Mouse (Mus musculus) spleen, adult 2 months (tissue): ENCODE measurements at regions not wholly inside any gene's neighbourhood (a gene's known extent, or its start where the extent isn't known, plus 50 kb on each side); places are given as distances from the start of the nearest gene placed in this dataset.

Experiments used
- DNase-seq, 2 experiments: peaks; one replicate each; pipeline versions ENCODE4 v3.0.0 to v3.0.0-alpha.2; 2012 to 2021; ENCODE audit warnings: low spot score in 2 of 2, low read depth in 1 of 2
- H3K27ac ChIP-seq: fragments of 200-500 bp; 2 replicates; pipeline ENCODE4 v1.5.1; 2012; ENCODE audit warnings: low read length, inconsistent platforms; ENCODE audit not compliant: insufficient read depth
- H3K27me3 ChIP-seq: fragments of 200-500 bp; 2 replicates; pipeline ENCODE4 v1.6.1; 2012; ENCODE audit warnings: mild to moderate bottlenecking, moderate library complexity, low read length, inconsistent platforms; ENCODE audit not compliant: control insufficient read depth, insufficient read depth
- H3K36me3 ChIP-seq: fragments of 200-500 bp; 2 replicates; pipeline ENCODE4 v1.6.1; 2012; ENCODE audit warnings: mild to moderate bottlenecking, low read length, inconsistent platforms; ENCODE audit not compliant: control insufficient read depth, insufficient read depth
- H3K4me1 ChIP-seq: fragments of 200-500 bp; 2 replicates; pipeline ENCODE4 v1.6.1; 2011; ENCODE audit warnings: inconsistent platforms; ENCODE audit not compliant: control insufficient read depth, insufficient read depth, insufficient read length
- H3K4me3 ChIP-seq: fragments of 200-500 bp; 2 replicates; pipeline ENCODE4 v1.5.1; 2011; ENCODE audit warnings: mild to moderate bottlenecking, inconsistent platforms; ENCODE audit not compliant: insufficient read depth, insufficient read length; ENCODE audit errors: extremely low read depth
- CTCF ChIP-seq: fragments of 200-500 bp; IDR thresholded peaks from 2 replicates; pipeline ENCODE4 v1.5.1; 2011; ENCODE audit warnings: mild to moderate bottlenecking, inconsistent platforms; ENCODE audit not compliant: insufficient read depth, insufficient read length, insufficient replicate concordance; ENCODE audit errors: extremely low read depth
- POLR2A ChIP-seq: fragments of 200-500 bp; IDR thresholded peaks from 2 replicates; pipeline ENCODE4 v1.6.1; 2011; ENCODE audit warnings: low read depth, low read length, inconsistent platforms
- WGBS: fragments of 180-500 bp; shearing (Covaris S2); methylation state at CpG from one replicate; pipeline ENCODE4 v1.1.7; 2018; 5-methylcytosine and 5-hydroxymethylcytosine counted together

DNA sequence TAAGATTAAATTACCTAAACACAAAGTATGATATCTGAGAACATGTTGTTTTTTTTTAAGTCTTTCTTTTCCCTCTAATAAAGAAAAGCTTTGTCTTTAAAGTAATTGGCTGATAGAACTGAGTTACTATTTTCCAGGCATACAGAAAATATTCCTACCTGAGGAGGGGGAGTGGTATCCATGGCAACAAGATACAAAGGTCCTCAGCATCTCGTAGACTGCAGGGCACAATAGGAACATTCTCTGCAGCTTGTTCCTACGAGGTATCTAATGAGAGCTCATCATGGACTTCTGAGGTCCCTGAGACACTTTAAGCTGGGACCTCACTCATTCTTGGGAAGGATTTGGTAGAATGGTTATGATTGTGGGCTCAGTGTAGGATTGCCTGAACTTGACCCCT lies 225.5 kb upstream of the Cdh4 start:
- no peaks in the 10 kb centered on the region for H3K27me3 ChIP-seq
- no peak overlapping the region for H3K27ac ChIP-seq
- H3K4me1 ChIP-seq = no peaks in the 10 kb centered on the region
- H3K4me3 ChIP-seq = no peak overlapping the region
- no peaks in the 10 kb centered on the region for H3K36me3 ChIP-seq
- WGBS = 75% methylated on average over 2 of the region's 2 CpGs
- TF ChIP-seq POLR2A (no peak), CTCF (no peak)
- DNase-seq = no peak

DNA sequence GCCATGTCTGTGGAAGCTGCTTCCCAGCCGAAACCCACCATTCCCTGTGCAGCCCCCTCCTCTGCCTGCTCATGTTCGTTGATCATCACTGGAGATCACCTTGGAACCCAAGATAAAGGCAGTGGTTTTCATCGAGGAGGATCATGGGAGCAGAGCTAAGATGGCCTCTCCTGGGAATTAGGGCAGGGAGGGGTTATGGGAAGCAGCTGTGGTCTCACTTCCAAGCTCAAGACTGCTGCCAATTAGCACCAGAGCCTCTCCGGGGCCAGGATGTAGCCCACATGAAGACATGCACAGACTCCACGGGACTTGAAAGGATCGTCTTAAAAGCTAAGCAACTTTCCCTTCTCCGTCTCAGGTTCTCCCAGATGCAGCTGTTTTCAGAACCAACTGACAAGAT lies 214.1 kb upstream of the Cdh4 start:
- TF ChIP-seq CTCF (no peak), POLR2A (no peak)
- Histone ChIP-seq H3K4me1 (no peaks in the 10 kb centered on the region), H3K27ac (no peak overlapping the region), H3K4me3 (no peak overlapping the region), H3K27me3 (no peaks in the 10 kb centered on the region), H3K36me3 (no peaks in the 10 kb centered on the region)
- no peak for DNase-seq
- WGBS = 83% methylated on average over 7 of the region's 7 CpGs

DNA sequence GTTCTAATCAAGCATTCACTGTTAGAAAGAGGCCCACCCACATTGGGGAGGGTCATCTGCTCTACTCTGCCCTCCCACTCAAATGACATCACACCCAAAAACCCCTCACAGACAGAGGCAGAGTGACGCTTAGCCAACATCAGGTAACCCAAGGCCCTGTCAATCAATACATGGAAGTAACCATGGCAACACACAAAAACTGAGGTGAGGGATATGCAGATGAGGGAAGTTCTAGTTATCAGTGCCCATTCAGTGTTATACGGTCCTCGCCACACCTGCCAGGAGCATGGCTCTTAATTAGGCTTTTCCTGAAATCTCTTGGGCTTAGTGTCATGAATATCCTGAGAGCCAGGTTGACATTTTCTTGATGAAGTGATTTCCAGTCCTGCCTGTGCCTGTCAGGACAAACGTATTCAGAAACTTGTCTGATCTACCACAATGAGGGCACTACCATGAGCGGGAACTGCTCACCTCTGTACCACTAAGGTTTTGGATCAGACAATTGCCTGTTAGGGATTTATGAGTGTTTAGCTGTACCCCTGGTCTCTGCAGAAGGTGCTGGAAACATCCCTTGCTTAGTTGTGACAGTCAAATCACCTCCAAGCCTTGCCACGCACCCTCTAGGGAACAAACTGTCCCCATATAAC lies 210.4 kb upstream of the Cdh4 start:
- no peak overlapping the region for H3K27ac ChIP-seq

DNA sequence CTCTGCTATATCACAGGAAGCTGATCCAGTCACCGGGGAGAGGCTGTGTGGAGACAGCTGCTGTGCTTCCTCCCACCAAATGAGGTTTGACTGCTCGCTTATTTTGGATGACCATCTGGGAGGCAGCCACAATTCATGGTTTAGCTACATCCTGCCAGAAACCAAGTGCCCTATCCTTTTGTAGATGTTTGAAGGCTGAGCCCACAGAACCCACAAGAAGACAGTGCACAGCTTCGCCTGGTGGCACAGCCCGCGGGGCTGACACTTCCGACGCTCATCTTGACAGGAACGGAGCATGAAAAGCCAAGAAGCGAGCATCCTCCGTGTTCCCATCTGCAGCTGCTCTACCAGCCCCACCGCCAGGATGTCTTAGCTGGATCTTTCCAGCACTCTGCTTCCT lies 204.1 kb upstream of the Cdh4 start:
- WGBS = 81% methylated on average over 11 of the region's 11 CpGs
- no peaks in the 10 kb centered on the region for H3K36me3 ChIP-seq
- no peaks in the 10 kb centered on the region for H3K27me3 ChIP-seq
- TF ChIP-seq POLR2A (no peak), CTCF (no peak)
- no peak overlapping the region for H3K4me3 ChIP-seq
- no peaks in the 10 kb centered on the region for H3K4me1 ChIP-seq
- H3K27ac ChIP-seq = no peak overlapping the region
- DNase-seq = no peak

More for the DNA sequence above, 210.4 kb upstream of the Cdh4 start:
- H3K27me3 ChIP-seq = no peaks in the 10 kb centered on the region
- DNase-seq = no peak
- H3K4me3 ChIP-seq = no peak overlapping the region
- TF ChIP-seq POLR2A = no peak
- H3K36me3 ChIP-seq = no peaks in the 10 kb centered on the region
- WGBS = 85% methylated on average over 6 of the region's 6 CpGs
- no peaks in the 10 kb centered on the region for H3K4me1 ChIP-seq

DNA sequence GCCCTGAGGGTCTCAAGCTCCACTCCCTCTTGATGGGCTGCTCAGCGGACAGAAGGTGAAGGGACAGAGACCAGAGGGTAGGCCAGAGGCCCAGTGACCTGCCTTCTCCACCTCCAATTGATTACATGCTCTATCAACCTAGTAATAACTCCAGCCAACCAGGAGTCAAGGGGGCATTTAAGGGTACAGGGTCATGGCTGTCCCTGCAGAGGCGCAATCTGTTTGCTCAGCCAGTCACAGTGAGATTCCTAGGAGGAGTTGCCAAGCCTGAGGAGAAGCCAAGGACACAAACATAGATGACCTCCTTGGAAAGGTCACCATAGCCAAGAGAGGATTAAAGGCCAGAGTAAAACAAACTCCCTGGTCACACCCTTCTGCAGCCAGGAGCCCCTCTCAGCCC lies 181.3 kb upstream of the Cdh4 start:
- WGBS = 86% methylated on average over 2 of the region's 2 CpGs
- Histone ChIP-seq H3K36me3 (no peaks in the 10 kb centered on the region), H3K27ac (no peak overlapping the region), H3K4me3 (no peak overlapping the region), H3K27me3 (no peaks in the 10 kb centered on the region), H3K4me1 (no peaks in the 10 kb centered on the region)
- TF ChIP-seq CTCF (no peak), POLR2A (no peak)
- no peak for DNase-seq

DNA sequence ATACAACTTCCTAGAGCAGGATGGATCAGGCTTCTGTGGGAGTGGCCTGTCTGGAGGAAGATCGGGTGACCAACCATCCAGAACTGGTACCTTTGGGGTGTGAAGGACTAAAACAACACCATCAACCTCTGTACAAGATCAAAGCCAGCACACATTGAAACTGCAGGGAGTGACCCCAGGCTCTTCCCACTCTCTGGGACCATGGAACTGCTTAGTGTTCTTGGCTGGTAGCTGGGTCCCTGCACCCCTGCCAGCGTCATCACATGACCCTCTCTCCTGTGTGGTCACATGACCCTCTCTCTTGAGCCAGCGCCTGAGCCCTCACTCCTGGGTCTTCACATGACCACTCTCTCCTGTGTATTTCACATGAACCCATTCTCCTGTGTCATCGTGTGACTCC lies 178.3 kb upstream of the Cdh4 start:
- H3K27ac ChIP-seq = no peak overlapping the region
- no peaks in the 10 kb centered on the region for H3K36me3 ChIP-seq
- WGBS = 86% methylated on average over 4 of the region's 4 CpGs
- no peaks in the 10 kb centered on the region for H3K27me3 ChIP-seq
- no peak for TF ChIP-seq CTCF
- TF ChIP-seq POLR2A = no peak
- no peak for DNase-seq
- H3K4me1 ChIP-seq = no peaks in the 10 kb centered on the region
- no peak overlapping the region for H3K4me3 ChIP-seq

DNA sequence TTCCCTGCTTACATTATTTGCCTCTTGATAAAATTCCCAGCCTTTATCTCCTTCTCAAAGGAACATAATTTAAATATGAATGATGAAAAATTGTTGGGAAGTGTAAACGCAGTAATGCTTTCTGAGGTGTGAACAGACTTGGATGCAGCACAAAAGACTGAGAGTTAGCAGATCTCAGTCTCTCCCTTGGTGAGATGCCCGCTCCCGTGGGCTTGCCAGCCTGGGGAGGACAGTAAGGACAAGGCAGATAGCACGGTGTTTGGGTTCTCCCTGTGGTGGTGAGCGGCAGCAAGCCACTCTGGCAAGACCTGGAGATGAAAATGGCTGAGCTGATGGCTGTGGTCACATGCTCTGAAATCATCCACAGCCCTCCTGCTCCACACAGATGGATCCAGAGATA lies 176.8 kb upstream of the Cdh4 start:
- Histone ChIP-seq H3K27me3 (no peaks in the 10 kb centered on the region), H3K4me1 (no peaks in the 10 kb centered on the region), H3K4me3 (no peak overlapping the region), H3K36me3 (no peaks in the 10 kb centered on the region), H3K27ac (no peak overlapping the region)
- DNase-seq = no peak
- TF ChIP-seq CTCF (no peak), POLR2A (no peak)
- WGBS = 69% methylated on average over 5 of the region's 5 CpGs
